Mouse (Mus musculus) left cerebral cortex, adult 18-20 months (tissue): Measurements from ENCODE around the gene Itpk1. TPM values are rescaled to one million over a fixed set of nuclear protein-coding genes. Genes with fewer than 3 reads are reported as not detected.

ENCODE experiments used
- DNase-seq, 2 experiments: peaks; one replicate each; pipeline ENCODE4 v3.0.0; 2021 to 2022; ENCODE audit warnings: low spot score in 2 of 2, mixed read lengths in 1 of 2
- total RNA-seq, 2 experiments: library from RNA; stranded (reverse); gene quantifications; 2 replicates each; pipeline ENCODE4 v1.2.3; 2021

The Itpk1 gene
- total RNA-seq, 2 experiments from 2014 or later = 56.0 to 63.6 TPM

DNA sequence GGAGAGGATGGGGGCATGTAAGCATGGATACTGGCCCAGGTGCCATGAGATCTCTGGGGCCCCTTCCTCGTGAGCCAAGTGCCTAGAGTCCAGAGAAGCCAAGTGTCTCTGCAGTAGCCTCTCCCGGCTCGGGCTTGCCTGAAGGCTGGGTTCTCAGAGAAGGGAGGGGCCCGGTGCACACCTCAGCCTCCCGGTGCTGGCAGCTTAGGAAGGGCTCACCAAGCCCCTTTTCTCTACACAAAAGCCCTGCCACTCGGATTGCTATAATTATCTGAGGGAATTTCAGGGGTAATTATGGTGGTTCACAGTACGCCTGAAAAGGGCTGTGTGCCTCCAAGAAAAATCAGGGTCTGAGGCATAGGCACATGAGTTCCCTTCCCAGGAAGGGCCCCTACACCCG lies 102.9 kb downstream of the Itpk1 start:
- no peak for DNase-seq

GRCm38 (mm10) chr12:102600345-102600744 lies 104.4 kb downstream of the Itpk1 start:
- DNase-seq = no peak

DNA sequence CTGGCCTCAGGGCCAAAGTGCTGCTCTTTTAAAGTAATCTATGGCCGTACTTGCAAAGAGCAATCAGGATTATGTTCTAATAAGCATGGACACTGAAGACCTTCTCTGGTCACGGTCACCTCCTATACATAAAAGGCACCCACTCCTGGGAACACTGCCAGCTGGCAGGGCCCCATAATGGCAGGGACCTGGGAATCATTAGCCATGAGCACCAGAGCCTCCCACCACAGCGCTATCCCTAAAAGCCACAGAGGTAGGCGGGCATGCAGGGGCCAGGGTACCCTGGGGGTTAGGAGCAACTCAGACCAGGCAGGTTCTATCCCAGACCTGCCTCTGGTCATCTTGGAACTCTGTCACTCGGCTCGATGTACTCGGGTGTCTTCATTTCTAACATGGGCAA lies 104.9 kb downstream of the Itpk1 start:
- no peak for DNase-seq

DNA sequence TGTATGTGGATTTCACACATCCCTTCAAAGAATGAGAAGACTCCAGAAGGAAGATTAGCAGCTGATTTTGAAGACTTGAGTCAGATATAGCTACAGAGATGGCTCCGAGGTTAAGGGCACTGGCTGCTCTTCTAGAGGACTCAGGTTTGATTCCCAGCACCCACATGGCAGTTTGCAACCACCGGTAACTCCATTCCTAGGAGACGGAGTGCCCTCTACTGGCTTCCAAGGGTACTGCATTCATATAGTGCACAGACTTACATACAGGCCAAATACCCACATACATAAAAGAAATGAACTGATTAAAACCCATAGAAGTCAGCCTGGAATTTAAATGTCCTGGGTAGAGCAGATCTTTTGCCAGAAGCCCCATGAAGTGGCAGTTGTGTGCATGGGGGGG lies 106.2 kb downstream of the Itpk1 start:
- DNase-seq = no peak

- no peak for DNase-seq
Measured at GRCm38 (mm10) chr12:102597466-102597865, 107.3 kb downstream of the Itpk1 start.

- no peak for DNase-seq
Measured at GRCm38 (mm10) chr12:102596410-102596809, 108.3 kb downstream of the Itpk1 start.

DNA sequence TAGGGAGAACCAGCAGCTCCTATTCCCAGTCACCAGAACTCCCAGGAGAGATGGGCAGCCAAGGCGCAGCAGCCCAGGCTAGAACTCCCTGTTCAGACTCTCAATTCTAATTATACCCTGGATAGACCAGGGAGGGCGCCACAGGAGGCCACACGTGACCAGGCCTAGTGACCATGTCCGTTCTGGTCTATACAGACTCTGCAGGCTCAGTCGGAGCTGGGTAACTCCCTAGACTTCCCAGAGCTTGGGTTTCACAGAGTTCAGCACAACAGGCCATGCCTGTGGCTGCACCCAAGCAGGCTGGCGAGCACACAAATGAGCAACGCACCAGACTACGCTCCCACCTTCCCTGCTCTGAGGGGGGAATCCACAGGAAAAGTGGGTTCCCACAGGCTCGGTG lies 110.1 kb downstream of the Itpk1 start:
- no peak for DNase-seq

DNA sequence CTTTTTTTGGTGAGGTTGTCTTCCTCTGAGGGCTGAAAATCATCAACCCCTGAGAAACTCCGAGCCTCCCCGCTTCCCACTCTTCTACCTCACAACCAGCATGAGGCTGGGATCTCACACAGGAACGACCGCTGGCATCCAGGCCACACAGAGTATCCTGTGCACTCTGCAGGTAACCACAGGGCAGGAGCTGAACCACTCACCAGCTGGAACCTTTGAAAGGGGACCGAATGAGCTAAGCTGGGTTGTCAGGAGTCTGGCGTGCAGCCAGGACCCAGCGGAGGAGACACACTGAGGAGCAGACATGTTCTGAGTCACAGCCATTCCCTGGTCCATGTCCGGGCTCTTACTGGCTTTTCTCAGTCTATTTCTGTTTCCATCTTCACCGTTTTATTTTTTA lies 111.0 kb downstream of the Itpk1 start:
- DNase-seq = peak; percentile 72 to 75

GRCm38 (mm10) chr12:102590711-102591360 lies 113.9 kb downstream of the Itpk1 start:
- DNase-seq = no peak

DNA sequence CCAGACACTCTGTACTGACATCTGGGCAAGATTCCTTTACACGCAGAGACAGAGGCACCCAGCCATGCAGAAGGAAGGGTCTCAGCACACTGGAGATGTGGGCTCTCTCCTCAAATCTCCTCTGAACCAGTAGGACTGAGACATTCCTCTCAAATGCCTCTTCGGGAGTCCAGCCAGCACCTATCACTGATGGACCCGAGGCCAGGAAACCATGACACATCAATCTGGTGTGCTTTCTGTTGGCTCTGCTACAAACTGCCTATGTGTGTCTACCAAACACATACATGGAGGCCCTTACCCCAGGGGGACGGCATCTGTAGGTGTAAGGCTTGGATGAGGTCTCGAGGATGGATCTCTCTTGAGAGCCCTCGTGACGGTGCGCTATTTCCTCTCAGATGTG lies 117.6 kb downstream of the Itpk1 start:
- no peak for DNase-seq

DNA sequence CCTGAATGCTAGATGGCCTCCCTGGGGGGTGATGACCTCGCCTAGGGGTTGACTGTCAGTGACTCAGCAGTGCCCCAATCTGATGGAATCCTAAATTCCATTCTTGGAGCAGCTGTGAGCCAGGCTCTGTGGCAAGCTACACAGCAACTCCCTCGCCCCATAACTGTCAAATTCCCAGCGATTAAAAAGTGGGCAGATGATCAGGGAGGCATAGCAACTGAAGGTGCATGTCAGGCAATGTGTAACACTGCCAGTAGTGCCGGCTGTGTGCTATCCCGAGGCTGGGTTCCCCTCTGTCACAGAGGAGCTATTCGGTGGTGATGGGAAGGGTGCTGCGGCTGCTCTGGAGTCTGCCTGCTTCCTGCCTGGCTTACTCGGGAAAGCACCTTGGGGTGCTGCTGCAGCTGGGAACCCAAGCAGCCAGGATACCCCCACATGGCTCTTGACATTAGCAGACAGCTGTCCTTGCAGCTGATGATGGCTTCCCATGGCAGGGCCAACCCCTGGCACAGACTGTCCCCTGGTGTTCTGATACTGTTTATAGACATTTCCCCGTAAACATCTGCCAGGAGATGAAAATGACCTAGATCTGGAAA lies 118.3 kb downstream of the Itpk1 start:
- DNase-seq = no peak

DNA sequence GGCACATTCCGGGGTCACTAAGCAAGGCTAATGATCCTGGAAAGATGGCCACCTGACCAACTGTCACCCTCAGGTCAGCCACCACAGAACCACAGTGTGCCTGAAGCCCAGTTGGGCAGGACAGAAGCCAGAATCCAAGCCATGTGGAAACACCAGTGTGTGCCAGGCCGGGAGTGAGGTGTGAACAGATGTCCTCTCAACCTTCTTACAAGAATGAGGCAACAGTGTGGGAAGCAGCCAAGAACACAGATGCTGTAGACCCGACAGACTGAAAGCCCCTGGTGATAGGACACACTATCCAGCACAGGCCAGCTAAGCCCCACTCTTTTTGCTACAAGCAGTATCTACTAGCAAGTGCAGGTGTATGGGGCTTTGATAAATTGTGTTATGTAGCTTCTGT lies 119.3 kb downstream of the Itpk1 start:
- DNase-seq = peak; percentile 43 to 56

DNA sequence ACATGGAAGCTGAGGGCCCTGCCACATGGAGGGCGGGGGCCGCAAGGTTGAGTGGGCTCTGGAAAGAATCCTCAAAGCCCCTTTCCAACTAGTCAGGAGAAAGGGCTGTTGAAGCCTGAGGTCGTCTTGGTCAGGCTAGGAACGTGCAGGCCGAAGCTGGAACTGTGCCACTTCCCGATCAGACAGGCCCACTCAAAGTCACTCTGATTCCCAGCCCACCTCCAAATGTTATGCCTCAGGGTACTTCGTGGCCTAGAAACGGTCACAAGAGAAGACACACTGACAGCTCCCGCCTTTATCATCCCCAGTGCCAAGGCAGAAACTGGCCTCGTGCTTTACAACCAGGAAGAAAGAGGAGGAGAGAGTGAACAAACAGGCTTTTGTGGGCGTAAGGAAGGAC lies 122.3 kb downstream of the Itpk1 start:
- no peak for DNase-seq

DNA sequence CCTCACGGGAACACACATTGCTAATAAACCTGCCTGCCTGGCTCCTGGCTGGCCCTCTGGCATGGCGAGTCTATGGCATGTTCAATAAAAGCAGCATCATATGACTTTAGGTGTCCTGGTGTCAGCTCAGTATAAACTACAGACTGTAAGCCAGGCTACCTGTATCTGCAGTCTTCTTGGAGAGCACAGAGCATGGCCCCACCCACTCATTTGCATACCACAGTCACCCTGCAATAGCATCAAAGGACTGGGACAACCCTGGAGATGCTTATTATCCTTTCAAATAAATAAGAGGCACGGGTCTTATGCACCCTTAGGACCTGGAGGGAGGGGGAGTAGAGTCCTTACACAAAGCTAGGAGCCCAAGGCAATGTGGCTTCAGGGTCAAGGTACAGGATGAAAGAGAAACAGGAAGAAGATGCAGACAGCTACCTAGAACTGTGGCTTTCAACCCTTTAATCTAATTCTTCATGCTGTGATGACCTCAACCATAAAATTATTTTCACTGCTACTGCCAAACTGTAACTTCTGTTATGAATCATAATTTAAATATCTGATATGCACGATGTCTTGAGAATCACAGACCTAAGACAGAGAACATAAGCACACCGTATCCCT lies 123.0 kb downstream of the Itpk1 start:
- DNase-seq = no peak

DNA sequence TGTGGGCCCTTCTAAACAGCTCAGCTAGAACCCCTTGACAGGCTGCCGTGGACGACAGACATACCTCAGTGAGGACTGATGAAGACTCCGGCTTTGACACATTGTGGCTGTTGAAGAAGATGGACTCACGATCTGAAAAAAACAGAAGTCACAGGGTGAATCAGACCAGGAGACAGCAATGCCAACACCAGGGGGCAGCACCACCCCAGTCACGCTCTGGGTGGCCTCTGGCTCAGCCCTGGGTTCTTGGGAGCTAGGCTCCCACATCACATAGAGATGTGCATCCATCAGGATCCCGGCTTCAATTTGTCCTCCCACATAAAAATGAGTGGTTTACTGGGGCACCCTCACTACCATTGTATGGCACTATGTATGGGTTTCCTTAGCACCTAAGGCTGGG lies 125.7 kb downstream of the Itpk1 start:
- DNase-seq = peak; percentile 82 to 92

DNA sequence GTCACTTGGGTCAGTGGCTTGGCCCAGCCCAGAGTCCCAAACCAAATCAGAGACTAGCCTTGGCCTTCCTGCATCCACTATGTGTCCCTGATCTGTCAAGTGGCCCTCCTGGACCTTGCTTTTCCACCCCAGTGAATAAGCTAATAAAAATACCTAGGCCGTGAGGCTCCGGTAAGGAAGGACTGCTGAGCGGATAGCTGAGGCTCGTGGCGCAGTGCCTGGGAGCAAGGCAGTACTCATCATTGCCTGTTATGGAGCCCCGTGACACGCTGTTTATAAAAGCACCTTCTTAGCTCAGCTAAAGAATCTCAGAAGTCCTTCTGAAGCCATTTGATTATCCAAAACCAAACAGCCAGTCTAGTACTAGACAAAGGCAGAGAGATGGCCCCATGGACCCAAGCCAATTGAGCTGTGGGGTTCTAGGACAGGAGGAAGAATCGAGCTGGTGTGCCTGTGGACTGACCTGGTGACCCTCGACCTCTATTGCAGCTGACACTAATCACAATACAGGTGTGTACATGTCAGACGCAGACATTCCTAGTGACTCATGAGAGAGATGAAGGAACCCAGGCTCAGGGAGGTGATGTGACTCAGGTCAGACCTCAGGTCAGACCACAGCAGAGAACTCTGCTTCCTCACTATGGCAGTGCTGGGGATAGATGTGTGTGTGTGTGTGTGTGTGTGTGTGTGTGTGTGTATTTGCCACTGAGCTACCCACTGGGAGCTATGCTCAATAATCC lies 127.9 kb downstream of the Itpk1 start:
- no peak for DNase-seq

- DNase-seq = no peak
Measured at GRCm38 (mm10) chr12:102575541-102576329, 129.0 kb downstream of the Itpk1 start.

GRCm38 (mm10) chr12:102573036-102573435 lies 131.7 kb downstream of the Itpk1 start:
- no peak for DNase-seq

DNA sequence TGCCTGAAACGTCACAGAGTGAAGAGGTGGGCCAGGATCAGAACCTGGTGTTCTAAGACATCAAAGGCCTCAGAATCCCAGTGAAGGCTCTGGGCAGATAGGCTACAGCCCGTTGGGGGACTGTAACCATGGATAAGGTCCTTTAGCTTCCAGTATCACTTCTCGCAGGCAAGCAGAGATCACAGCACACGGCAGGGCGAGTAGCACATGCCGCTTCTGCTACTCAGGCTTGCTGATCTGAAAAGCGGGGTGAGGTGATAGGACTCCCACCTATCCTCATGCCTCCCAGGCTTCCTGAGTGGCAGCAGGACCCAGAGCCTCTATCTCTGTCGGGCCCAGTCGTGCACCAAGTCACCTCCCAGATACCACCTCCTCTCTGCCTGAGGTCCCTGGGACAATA lies 133.1 kb downstream of the Itpk1 start:
- no peak for DNase-seq

DNA sequence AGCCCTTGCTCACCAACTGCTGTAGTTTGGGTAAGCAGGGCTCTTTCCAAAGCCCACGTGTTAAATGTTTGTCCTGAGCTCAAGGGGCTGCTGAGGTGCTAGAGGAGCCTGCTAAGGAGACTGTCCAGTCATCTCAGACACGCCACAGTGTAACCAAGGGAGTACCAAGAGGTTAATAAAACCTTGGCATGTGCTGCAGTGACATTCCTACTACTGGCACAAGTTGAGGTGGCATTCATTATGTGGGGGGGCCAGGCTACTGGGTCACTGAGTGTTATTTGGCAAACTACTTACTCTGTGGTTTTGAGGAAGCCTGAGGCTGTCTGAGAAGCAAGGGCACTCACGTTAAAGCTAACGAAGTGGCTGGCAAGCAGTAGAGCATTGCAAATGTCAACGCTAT lies 134.0 kb downstream of the Itpk1 start:
- DNase-seq = no peak

DNA sequence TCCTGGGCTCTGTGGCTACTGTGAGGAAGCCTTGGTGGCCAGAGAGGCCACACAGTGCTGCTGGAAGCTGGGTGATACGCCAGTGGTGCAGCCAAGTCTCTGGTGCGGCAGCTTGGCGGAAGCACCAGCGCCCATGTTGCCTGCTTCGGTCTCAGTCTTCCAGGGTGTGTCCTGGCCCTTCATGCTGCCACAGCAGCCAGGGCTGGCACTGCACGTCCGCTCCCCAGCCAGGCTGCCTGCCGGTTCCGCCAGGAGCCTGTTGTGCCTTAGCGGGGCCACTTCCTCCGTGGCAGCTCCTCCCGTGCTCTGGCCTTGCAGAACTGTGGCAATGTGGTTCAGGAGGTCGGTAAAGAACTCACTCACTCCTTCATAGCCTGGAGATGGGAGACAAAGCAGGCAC lies 134.6 kb downstream of the Itpk1 start:
- DNase-seq = no peak
